Mouse (Mus musculus): Measurements from ENCODE around the gene Glipr1.

DNA sequence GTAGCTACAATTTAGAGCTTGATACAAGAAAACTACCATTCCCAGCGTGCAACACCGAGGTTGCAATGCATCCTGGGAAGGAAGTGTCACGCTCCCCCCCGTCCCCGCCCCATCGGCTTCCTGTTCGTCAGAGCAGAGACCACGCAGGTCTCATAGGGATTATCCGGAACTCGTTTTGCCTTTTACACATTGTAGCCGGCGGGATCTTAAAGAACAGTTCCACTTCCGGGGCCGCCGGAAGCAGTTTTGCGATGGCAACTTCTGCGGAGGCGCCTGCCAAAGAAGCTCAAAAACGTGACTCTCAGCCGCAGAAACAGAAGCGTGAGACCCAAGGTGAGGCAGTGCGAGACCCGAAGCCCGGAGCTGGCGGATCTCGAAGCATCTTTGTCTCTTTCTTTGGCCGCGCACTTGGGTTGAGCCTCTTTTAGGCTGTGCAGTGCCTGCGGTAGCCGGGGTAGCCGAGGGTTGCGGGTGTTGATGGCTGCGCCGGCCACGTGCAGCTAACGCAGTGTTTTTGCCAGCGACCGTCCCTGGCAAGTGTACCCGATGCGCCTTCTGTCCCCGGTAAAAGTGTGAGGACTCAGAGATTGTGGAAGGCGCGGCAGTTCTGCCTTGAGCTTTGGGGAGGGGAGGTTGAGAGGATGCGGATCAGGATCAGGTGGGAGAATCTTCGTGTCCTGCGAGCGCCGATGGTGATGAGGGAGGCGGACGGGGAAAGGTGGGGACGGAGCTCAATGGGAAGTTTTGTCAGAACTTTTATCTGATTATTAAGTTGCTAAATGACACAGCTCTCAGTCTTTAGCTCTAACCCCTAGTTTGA lies 29.7 kb downstream of the Glipr1 start, which contains the start of gene Krr1:
- no peak for TF ChIP-seq CTCF (IDR thresholded peaks at IDR 0.05; ENCODE audit: low read depth)
- peak; percentile 64; the same call in 1 of the 2 replicates for TF ChIP-seq EP300 (IDR thresholded peaks at IDR 0.05; ENCODE audit: low read depth)

Measured in liver, postnatal 0 days (tissue).